Mouse (Mus musculus): ENCODE measurements around the gene Pycr1.

DNA sequence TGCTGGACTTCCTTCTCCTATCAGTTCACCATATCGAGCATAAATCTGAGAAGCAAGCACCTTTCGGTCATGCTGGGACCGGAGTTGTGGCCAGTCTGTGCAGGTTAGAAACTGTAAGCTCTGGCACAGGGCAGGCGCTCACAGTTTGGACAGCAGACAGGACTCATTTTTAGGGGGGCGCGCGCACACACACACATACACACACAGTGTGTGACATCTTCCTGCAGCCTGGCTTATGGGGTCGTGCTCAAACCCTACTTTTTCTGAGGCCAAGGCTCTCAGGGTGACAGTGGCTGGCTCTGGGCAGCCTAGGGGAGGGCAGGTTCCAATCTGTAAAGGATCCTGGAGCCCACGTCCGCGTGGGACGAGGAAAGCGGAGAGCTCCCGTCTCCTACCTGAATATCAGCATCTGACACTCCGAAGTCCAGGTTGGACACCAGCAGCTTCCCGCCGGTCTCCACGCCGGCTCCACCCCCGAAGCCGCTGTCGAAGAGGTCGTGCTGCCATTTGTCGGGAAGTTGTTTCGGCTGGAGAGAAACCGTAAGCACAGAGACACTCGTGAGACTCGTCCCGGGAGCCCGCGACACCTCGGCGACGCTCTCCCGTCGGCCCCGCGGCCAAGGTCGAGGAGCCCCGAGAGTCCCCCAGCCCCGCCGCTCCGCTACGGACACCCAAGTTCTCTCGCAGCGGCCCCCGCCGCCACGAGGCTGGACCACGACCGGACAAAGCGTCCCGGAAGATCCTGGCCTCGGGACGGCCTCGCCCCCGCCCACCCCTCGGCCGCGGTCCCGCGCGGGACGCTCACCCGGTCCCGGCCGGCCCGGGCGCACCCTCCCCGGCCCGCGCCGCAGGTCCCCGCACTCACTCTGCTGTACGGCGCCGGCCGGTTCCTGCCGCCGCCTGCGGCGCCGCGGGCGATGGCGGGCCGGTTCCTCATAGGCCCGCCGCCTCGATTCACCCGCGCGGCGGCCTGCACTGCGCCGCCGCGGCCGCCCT is 46.0 kb downstream of the Pycr1 start:
- TF ChIP-seq ZC3H11A (IDR thresholded peaks at IDR 0.05; ENCODE audit: borderline replicate concordance, low read depth, low read length) (no peak), ZNF384 (IDR thresholded peaks at IDR 0.05; ENCODE audit: low read depth, low read length) (no peak), HCFC1 (IDR thresholded peaks at IDR 0.05; ENCODE audit: borderline replicate concordance, insufficient read depth, low read length) (no peak)

Measured in ES-E14 (cell line).